Mouse (Mus musculus): ENCODE measurements at regions not wholly inside any gene's neighbourhood (a gene's known extent, or its start where the extent isn't known, plus 50 kb on each side); places are given as distances from the start of the nearest gene placed in this dataset.

DNA sequence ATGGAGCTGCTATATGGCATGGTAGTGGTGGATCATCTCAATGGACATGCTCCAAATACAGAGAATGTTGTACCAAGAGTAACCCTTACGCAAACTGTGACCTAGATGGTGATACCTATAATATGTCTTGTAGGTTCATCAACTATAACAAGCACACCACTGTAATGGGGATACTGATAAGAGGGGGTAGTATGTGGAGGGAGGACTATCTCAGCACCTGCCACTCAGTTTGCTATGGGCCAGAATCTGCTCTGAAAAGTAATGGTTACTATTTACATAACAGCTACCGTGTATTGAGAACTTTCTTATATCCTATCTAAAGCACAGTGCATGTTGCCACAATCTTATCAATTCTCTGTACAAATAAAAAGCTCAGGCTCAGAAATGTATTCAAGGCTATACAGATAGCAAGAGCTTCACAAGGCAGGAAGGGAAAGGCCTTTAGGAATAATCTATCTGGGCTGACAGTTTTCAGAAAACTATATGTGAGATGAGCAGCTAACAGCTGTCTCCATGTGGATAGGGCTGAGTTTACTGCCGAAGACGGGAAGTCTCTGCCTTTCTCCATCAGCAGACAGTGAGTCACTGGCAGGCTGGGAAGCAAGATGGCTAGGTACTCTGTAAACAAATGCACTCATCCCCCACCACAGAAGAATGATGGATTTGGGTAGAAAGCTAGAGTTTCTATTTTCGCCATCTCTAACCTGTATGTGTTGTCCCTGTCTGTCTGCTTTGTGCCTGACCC lies 77.1 kb upstream of the Nck2 start:
- no peak overlapping the region for H3K27ac ChIP-seq (ENCODE audit: control insufficient read depth, insufficient read depth, low read depth, low read length, poor library complexity)
- WGBS: 78% methylated on average over 5 of the region's 5 CpGs

DNA sequence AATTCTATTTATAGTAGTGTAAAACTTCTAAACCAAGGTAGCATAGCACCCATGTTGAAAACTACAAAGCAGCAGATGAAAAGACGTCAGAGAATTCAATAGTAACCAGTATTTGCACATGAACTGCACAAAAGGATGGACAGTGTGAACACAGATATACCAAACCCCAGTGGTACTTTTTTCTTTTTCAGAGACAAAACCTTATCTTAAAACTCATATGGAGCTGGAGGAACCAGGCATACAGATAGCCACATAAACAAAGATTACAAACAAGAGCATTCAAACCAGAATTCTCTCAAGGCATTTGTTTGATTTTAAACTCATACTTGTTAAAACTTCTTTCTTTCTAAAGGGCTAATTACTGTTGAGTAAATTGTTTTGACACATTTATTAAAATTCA lies 72.5 kb upstream of the Nck2 start:
- no peak overlapping the region for H3K4me3 ChIP-seq (replicated peaks; ENCODE audit: control insufficient read depth, low read depth, low read length)
- WGBS: 66% methylated on average over 1 of the region's 1 CpGs
- TF ChIP-seq POLR2A (IDR thresholded peaks at IDR 0.05; ENCODE audit: borderline replicate concordance, control insufficient read depth, low read depth, low read length) (no peak), CTCF (IDR thresholded peaks at IDR 0.05; ENCODE audit: control insufficient read depth, insufficient read depth, low read length) (no peak)
- H3K27ac ChIP-seq (ENCODE audit: control insufficient read depth, insufficient read depth, low read depth, low read length, poor library complexity): no peak overlapping the region
- no peaks in the 10 kb centered on the region for H3K4me1 ChIP-seq (ENCODE audit: control insufficient read depth, insufficient read depth, low read length)

More for the DNA sequence above, 77.1 kb upstream of the Nck2 start:
- Histone ChIP-seq H3K4me3 (replicated peaks; ENCODE audit: control insufficient read depth, low read depth, low read length) (no peak overlapping the region), H3K4me1 (ENCODE audit: control insufficient read depth, insufficient read depth, low read length) (no peaks in the 10 kb centered on the region)
- no peak for TF ChIP-seq CTCF (IDR thresholded peaks at IDR 0.05; ENCODE audit: control insufficient read depth, insufficient read depth, low read length)
- TF ChIP-seq POLR2A (IDR thresholded peaks at IDR 0.05; ENCODE audit: borderline replicate concordance, control insufficient read depth, low read depth, low read length): no peak

DNA sequence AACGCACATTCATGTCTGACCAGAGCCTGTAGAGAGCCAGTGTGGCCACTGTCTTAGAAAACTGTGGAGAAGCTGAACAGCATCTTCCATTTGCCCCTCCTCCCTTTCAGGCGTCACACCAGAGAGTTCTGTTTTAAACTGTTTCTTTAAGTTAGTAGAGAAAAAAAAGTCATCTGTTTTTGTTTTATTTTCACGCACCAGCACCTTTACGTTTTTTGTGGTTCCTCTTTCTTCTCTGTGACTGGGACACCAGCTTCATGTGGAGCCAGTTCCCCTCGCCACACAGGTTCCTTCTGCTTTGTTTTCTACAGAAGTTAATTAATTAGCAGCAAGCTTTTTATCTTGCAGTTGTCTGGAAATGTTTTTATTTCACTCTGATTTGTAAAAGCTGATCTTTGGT lies 69.4 kb upstream of the Nck2 start:
- Histone ChIP-seq H3K27ac (ENCODE audit: control insufficient read depth, insufficient read depth, low read depth, low read length, poor library complexity) (no peak overlapping the region), H3K4me1 (ENCODE audit: control insufficient read depth, insufficient read depth, low read length) (no peaks in the 10 kb centered on the region), H3K4me3 (replicated peaks; ENCODE audit: control insufficient read depth, low read depth, low read length) (no peak overlapping the region)
- 17% methylated on average over 5 of the region's 5 CpGs for WGBS
- no peak for TF ChIP-seq POLR2A (IDR thresholded peaks at IDR 0.05; ENCODE audit: borderline replicate concordance, control insufficient read depth, low read depth, low read length)
- TF ChIP-seq CTCF (IDR thresholded peaks at IDR 0.05; ENCODE audit: control insufficient read depth, insufficient read depth, low read length): no peak

DNA sequence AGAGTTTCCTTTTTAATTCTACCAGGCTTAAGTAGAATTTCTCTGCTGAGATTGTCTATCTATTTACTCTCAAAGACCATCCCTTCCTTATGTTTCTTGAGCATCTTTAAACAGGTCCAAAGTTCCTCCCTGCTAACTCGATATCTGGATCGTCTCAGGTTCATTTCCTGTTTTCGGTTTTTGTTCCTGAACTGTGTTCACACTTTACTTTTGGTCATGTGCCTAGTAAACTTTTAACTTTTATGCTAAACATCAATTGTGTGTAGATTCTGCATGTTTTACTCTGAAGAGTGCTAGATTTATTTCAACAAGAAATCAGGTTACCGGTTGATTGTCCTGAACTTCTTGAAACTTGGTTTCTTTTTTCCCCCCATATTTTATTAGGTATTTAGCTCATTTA lies 68.5 kb upstream of the Nck2 start:
- 38% methylated on average over 4 of the region's 4 CpGs for WGBS
- H3K27ac ChIP-seq (ENCODE audit: control insufficient read depth, insufficient read depth, low read depth, low read length, poor library complexity): no peak overlapping the region

DNA sequence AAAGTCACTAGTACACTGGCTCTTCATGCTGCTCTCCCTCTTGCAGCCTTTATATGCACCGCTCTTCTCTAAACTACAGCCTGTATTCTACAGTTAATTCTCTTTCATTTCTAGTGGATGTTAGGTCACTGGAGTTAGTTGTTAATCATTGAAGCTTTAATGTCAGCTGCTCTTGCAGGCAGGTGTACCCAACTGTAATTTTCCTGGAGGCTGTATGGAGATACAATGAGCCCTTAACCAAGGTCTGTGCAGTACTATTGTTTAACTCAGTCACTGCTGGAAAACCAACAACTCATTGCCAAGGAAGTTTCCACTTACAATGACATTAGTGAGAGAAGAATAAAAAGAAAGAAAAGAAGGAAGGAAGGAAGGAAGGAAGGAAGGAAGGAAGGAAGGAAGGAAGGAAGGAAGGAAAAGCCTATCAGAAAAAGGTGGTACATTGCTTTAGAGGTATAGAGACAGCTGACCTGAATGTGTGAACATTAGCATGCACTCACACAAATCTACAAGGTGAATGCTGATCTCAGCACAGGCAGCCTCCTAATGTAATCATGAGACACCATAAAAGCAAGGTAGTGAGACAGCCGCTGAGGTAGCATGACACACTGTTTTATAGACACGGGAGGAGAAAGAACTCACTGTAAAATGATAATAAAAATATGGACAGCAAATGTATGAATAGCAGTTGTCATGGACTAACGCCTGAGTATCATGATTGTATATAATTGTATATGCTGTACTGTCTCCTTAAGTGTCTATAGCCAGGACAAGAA lies 66.7 kb upstream of the Nck2 start:
- TF ChIP-seq POLR2A (IDR thresholded peaks at IDR 0.05; ENCODE audit: borderline replicate concordance, control insufficient read depth, low read depth, low read length): no peak
- no peak for TF ChIP-seq CTCF (IDR thresholded peaks at IDR 0.05; ENCODE audit: control insufficient read depth, insufficient read depth, low read length)
- WGBS: 83% methylated on average over 4 of the region's 4 CpGs
- H3K4me3 ChIP-seq (replicated peaks; ENCODE audit: control insufficient read depth, low read depth, low read length): no peak overlapping the region
- H3K27ac ChIP-seq (ENCODE audit: control insufficient read depth, insufficient read depth, low read depth, low read length, poor library complexity): no peak overlapping the region
- H3K4me1 ChIP-seq (ENCODE audit: control insufficient read depth, insufficient read depth, low read length): no peaks in the 10 kb centered on the region

More for the DNA sequence above, 68.5 kb upstream of the Nck2 start:
- no peaks in the 10 kb centered on the region for H3K4me1 ChIP-seq (ENCODE audit: control insufficient read depth, insufficient read depth, low read length)
- no peak for TF ChIP-seq CTCF (IDR thresholded peaks at IDR 0.05; ENCODE audit: control insufficient read depth, insufficient read depth, low read length)
- TF ChIP-seq POLR2A (IDR thresholded peaks at IDR 0.05; ENCODE audit: borderline replicate concordance, control insufficient read depth, low read depth, low read length): no peak
- H3K4me3 ChIP-seq (replicated peaks; ENCODE audit: control insufficient read depth, low read depth, low read length): no peak overlapping the region

DNA sequence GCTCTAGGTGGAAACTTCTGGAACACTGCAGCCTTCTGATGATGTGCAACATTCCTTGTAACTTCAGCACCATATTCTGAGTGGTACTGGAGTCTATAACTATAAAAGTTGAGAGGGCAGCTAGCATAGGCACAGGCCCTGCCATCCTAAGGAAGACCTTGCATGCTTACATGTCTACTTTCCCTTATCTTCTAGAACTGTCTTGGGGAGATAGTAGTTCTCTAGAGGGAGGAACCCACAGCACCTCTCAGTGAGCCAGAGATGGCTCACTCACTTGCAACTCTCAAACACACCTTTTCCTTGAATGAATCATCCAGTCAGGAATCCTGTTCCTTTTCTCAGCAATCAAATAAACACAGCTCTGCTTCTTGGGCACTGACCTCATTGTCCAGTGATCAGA lies 59.4 kb upstream of the Nck2 start:
- TF ChIP-seq CTCF (IDR thresholded peaks at IDR 0.05; ENCODE audit: control insufficient read depth, insufficient read depth, low read length) (no peak), POLR2A (IDR thresholded peaks at IDR 0.05; ENCODE audit: borderline replicate concordance, control insufficient read depth, low read depth, low read length) (no peak)
- no peak overlapping the region for H3K27ac ChIP-seq (ENCODE audit: control insufficient read depth, insufficient read depth, low read depth, low read length, poor library complexity)
- H3K4me1 ChIP-seq (ENCODE audit: control insufficient read depth, insufficient read depth, low read length): no peaks in the 10 kb centered on the region
- H3K4me3 ChIP-seq (replicated peaks; ENCODE audit: control insufficient read depth, low read depth, low read length): no peak overlapping the region

DNA sequence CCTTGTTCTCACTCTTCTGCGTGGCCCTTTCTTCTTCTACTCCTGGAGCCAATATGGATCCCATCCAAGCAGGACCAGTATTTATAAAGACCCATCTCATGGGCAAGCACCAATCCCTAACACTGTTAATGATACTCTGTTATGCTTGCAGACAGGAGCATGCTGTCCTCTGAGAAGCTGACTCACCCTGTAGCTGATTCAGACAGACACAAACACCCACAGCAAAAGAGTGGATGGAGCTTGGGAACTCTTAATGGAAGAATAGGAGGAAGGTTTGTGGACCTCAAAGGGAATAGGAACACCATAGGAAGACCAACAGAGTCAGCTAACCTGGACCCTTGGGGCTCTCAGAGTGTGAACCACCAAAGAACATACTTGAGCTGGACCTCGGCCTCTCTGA lies 50.3 kb upstream of the Nck2 start:
- no peaks in the 10 kb centered on the region for H3K4me1 ChIP-seq (ENCODE audit: control insufficient read depth, insufficient read depth, low read length)
- 81% methylated on average over 2 of the region's 2 CpGs for WGBS
- TF ChIP-seq CTCF (IDR thresholded peaks at IDR 0.05; ENCODE audit: control insufficient read depth, insufficient read depth, low read length): no peak
- H3K27ac ChIP-seq (ENCODE audit: control insufficient read depth, insufficient read depth, low read depth, low read length, poor library complexity): no peak overlapping the region
- no peak overlapping the region for H3K4me3 ChIP-seq (replicated peaks; ENCODE audit: control insufficient read depth, low read depth, low read length)
